Mouse (Mus musculus) left cerebral cortex, adult 11 months (tissue): ENCODE measurements around the gene Sfxn1.
A peak's percentile ranks its signal among the peaks of the same experiment; 100 is the strongest.

Source experiments
- DNase-seq: peaks from one replicate; pipeline ENCODE4 v3.0.0; 2022; ENCODE audit warnings: low spot score

The Sfxn1 gene

DNA sequence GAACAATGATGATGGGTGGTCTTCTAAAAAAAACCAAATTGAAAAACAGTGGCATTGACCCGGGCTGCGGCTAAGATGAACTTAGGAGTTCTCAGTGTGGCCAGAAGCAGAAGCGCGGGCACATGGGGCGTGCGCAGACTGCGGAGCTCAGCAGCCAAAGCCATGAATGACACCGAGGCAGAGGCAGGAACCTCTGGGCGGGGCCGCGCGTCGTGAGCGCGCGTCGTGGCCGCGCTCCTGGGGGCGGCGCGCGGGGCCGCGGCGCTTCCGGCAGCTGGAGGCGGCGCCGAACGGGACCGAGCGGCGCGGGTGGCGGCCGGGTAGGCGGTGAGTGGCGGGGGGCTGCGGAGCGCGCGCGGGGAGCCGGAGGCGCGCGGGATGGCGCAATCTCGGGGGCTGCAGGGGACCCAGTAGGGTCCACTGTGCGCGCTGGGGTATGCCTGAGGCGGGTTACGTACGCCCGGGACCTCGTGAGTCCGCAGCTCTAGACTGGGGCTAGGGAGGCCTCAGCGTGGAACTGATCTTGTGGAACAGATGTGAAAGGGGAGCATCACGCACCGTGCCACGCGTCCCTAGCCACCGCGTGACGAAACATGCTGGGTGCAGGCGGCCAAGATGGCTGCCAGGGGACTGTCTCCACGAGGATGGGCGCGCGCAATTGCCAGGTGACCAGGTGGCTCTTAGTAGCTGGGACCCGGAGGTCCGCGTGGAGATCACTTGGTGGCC lies at the start of gene Sfxn1:
Sfxn1 (plus strand) TSS at position 264 of the 726 bp plus-strand sequence.
- DNase-seq, result peak; percentile 73

DNA sequence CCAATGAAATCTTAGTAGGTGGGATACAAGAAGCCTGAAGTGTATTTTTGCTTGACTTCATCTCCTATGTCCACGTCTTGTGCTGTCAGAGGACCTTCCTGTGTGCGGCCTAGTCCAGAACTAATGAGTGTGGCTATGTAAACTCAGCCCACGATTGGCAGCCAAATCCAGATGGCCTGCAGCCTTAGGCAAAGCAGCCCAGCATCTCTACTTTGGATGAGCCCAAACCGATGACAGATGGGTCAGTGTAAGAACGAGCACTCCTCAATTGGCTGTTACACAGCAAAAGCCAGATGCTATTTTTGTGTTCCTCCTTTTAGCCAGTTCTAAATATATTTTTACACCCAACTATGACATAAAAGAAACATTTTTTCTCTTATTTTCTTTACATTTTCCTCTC lies 48.4 kb upstream of the Sfxn1 start:
- DNase-seq, result peak; percentile 24

- no peak for DNase-seq
Measured at GRCm38 (mm10) chr13:54027079-54027478, 44.6 kb upstream of the Sfxn1 start.

DNA sequence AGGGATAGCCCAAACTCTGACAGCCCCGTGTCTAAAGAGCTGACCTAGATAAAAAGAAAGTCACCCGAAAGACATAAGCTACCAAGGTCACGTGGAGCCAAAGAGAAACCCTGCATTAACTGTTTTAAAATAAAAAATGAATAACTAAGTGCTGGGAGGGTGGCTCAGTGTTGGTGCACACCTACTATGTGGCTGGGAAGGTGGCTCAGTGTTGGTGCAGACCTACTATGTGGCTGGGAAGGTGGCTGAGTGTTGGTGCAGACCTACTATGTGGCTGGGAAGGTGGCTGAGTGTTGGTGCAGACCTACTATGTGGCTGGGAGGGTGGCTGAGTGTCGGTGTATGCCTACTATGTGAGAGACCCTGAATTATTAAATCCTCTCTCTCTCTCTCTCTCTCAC lies 38.0 kb upstream of the Sfxn1 start:
- DNase-seq, result no peak

DNA sequence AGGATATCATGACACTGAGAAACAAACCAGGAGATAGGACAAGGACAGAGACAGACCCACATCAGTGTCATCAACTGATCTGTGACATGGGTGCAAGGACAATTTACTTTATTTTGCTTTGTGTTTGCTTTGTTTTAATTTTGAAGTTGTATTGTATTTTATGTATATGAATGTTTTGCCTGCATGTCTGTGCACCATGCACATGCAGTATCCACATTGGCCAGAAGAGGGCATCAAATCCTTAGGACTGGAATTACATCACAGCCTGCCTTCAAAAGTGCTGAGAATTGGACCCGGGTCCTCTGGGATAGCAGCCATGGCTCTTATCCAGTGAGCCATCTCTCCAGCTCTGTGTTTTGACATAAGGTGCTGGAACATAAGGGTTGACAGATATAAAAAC lies 36.1 kb upstream of the Sfxn1 start:
- no peak for DNase-seq

DNA sequence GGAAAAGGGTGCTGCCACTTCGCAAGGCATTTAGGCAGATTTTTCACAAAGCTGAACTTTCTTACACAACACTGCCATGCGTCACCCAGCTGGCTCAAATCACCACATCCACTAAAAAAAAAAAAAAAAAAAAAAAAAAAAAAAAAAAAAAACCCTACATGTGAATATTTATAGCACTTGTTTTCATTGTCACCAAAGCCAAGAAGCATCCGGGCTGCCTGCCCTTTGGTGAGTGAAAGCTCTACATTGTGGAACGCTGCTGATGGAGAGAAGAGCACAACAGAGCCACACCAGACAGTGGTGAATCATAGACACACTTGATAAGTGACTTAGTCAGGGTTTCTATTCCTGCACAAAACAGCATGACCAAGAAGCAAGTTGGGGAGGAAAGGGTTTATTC lies 33.7 kb upstream of the Sfxn1 start:
- no peak for DNase-seq

DNA sequence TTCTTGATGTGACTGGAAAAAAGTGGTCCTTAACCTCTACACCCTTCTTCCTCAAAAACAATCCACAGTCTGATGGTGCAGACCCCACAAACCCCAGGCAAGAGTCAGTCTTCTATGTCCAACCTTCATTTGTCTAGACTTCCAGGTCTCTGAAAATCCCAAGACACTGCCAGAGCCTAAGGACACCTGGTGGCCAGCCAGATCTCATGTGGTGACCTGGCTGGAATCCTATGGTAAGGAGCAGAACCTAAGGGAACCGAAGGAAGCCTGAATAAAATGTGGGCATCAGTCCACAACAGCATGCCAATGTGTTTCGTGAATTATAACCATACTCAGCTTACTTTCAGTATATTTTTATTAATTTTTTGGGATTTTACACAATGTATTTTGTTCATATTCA lies 31.4 kb upstream of the Sfxn1 start:
- no peak for DNase-seq

DNA sequence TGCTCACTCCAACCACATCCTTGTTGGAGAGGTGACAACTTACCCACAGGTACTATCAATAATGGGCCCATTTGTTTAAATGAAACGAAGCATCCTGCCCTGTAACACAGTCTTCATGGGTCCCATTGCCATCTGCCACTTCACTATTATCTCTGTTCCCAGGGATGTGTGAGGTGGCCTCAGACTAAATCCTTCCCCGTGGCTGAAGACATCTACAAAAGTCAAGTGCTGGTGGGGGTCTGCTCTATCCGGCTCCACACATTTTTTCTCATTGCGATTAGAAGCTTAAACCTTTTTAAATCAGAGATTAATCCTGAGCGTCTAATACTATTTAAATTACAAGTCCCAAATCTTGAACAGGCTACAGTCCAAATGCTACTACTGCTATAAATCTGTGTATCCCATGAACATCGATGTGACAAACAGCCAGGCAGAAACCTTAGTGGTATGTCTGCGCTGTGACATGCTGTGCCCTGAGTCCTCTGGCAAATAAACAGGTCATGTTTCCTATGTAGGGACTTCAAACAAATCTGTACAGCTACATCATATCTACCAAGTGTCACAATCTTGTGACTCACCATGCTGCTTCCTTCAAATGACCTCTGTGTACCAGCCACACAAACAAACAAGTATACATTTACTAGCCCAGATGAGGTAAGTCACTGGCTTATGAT lies 22.9 kb upstream of the Sfxn1 start:
- DNase-seq, result no peak

DNA sequence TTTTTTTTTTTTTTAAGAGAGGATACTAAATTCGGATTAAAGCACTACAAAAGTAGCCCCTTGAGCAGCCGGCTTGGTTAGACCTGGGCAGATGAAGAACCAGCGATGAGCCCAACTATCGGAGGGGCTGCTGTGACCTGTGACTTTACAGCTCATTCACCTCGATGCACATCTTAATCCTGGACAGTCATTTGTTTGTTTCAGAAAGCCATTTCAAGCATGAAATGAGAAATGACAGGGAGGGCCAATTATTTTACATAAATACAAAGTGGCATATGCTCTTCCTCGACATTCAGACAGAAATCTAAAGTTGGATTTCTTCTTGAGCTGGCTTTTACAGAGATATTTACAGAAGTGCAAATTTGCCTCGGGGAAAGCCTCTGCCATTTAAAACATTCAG lies 20.0 kb upstream of the Sfxn1 start:
- no peak for DNase-seq

DNA sequence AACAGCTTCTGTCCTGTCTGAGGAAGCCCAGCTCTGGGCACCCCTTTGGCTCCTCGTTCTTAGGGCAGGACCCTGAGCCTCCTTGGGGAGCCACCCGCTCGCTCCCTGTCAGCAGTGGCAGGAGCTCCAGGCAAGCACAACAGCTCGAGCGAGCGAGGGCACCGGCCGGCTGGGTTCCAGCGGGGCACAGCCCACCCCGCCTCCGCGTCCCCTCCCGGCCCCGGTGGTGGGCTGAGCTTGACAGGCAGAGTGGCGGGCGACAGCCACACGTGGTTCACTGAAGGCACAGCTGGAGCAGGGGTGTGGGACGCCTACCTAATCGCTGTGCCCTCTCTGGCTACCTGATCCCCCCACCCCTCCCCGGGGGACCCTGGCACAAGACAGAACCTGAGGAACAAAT lies 16.7 kb upstream of the Sfxn1 start:
- DNase-seq, result no peak

GRCm38 (mm10) chr13:54055448-54055861 lies 16.2 kb upstream of the Sfxn1 start, which contains the start of gene Drd1:
Drd1 (minus strand) TSS chr13:54055705.
- DNase-seq, result peak; percentile 76

DNA sequence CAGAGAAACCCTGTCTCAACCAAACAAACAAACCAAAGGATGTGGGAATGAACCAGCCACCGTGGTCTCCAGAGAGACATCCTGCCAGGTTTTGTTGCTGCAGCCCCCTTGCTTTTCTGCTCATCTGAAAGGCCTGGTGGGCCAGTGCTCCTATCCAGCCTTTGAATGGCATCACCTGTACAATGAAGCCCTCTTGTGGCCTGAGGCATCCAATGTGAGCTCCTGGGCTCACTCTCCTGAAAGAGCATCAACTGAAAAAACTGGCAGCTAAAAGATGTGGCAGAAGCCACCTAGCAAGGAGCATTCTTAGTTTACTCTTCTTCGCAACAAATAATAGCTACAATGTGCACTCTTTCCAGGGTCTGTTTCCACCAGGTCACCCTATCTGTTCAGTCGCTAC lies 9.6 kb upstream of the Sfxn1 start:
- DNase-seq, result no peak

DNA sequence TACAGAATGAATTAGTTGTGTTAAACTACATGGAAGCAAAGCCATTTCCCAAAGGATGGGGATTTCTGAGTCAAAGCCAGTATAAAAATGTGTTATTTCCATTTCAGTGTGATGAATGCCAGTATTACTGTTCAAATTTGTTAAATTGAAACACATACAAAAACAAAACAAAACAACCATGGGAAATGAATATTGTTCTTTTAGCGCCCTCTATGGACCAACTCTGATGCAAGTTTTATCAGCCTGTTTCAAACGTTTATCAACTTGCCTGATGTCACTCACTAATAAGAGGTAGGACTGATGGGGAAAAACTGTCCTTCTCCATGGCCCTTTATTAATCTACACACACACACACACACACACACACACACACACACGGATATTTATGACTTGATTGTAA lies 8.4 kb upstream of the Sfxn1 start:
- no peak for DNase-seq

DNA sequence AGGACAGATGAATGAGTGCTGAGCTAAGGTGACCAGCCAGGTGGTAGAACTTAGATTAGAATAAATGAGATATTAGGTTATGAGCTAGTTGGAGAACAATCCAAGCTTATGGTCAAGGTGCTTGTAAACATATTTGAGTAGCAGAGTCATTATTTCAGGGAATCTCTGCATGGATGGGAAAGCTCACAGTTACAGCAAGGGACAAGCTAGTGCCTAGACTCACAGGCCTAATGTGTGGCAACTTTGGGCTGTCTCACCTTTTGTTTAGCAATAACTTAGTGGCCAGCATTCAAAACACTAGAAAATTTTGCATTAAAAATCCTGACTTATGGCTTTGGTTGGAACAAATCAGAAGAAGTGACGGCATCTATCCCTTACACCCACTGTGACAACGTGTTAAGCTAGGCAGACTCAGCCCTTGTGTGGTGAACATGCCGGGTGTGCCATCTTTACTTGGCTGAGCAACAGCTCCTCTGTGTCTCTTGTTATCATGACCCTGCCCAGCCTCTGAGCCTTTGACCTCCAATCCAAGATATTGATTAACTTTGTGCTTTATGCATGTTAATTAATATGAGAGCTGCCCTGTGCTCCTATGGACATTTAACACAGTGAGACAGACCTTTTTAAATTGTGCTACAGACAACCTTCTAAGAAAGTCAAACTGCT lies 5.5 kb upstream of the Sfxn1 start:
- no peak for DNase-seq

DNA sequence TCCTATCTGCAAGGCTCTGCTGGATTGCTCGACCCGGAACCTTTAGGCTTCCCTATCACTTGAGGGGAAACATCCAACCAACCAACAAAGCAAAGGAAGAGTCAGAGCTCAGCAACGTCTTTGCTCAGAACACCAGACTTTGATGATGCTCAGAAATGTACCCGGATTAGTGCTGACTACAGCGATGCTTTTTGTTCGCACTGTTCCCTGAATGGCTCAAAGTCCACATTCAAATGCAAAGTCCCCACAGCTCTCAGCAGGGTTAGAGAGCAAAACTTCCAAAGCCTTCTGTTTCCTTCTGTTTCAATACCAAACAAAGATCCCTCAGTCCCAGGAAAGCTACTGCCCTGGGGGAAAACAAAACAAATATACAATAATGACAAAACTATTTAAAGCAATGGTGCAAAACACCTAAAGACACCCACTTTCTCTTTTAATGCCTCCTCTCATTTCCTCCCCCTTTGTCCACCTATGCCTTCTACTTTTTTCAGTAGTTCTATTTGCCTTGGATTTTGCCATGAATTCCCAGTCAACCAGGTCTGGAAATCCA lies 4.0 kb upstream of the Sfxn1 start:
- DNase-seq, result no peak

GRCm38 (mm10) chr13:54071011-54071410 lies 658 bp upstream of the Sfxn1 start:
- DNase-seq, result no peak

DNA sequence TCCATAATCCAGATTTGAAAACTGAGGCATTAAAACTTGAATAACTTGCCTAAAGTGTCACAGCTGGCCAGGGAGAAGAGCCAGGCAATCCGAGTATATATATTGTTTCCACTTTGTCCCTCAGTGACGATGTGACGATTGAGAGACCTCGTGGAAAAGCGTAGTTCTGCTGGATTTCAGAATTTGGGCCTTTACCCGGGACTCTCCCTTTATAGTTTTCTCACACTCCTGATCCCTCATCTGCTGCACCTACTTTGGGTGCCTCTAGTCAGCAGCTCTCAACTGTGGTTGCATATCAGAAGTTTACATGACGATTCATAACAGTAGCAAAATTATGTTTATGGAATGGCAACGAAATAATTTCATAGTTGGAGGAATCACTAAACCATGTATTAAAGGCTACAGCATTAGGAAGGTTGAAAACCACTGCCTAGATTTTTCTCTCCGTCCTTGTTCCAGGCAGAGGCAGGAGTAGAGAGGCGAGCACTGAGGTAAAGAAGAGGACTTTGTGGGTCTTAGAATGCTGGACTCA lies 923 bp downstream of the Sfxn1 start:
- DNase-seq, result no peak

DNA sequence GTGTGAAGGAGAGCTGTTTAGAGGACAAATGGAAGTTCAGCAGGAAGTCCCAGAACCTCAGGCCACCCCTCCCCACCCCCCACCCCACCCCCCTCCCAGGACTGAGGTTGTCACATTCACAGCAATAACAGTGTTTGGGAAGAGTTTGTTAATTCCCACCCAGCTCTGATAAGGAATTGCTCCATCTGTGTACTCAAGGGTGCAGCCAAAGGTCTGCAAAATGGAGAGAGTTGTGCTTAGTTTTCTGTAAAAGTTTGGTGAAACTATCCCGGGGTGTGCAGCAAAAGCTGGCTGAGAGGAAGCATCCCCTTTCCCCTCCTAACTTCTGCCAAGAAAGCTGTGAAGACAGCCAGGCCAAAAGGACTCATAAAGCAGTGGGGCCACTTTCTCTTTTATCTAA lies 1.4 kb downstream of the Sfxn1 start:
- no peak for DNase-seq

DNA sequence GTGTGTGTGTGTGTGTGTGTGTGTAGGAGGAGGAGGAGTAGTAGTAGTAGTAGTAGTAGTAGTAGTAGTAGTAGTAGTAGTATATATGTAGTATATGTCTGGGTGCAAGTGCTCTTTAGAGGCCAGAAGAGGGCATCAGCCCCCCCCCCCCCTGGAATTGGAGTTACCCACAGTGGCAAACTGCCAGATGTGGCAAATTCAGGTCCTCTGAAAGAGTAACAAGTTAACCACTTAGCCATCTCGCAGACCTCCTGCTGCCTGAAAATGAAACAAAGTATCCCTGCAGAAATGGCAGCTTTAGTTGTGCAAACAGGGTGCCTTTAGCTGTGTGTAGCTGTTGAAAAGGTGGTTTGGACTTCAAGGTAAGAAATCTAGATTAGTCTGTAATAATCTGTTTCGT lies 1.8 kb downstream of the Sfxn1 start:
- no peak for DNase-seq

GRCm38 (mm10) chr13:54075416-54075815 lies 3.7 kb downstream of the Sfxn1 start:
- no peak for DNase-seq

DNA sequence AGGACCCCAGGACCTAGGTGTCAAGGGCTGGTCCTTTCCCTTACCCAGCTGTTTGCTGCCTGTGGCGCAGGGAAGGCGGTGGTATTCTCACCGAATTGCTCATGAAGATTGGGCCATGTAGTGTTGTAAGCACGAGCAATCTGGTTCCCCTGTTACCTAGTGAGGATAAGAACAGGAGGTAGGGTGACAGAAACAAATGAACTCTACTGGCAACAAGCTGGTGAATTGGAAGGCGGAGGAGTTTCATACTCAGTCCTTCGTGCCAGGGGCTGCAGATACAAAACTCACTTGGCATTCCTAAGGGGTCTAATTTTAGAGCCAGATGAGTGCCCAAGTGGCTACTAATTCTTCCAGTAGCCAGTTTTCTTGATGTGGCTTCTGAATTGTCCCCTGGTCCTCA lies 4.4 kb downstream of the Sfxn1 start:
- no peak for DNase-seq

- no peak for DNase-seq
Measured at GRCm38 (mm10) chr13:54076762-54077460, 5.2 kb downstream of the Sfxn1 start.
